Mouse (Mus musculus) liver, embryonic 14.5 days (tissue): ENCODE measurements around the gene Atp8a1.

Experiments
- CTCF ChIP-seq: IDR thresholded peaks from 2 replicates; pipeline ENCODE4 v1.5.1; 2016; ENCODE audit warnings: antibody characterized with exemption, low read depth, control low read depth
- EP300 ChIP-seq: IDR thresholded peaks from 2 replicates; pipeline ENCODE4 v1.6.1; 2016; ENCODE audit warnings: antibody characterized with exemption, low read depth

GRCm38 (mm10) chr5:67849411-67849810 lies 2.2 kb upstream of the Atp8a1 start:
- no peak for TF ChIP-seq CTCF
- TF ChIP-seq EP300 = no peak
